ENCODE assay signal across 30 mouse cellular contexts in genomic region chr14:31313192-31313591, GRCm38 (mm10). TPM values are rescaled to one million over a fixed set of nuclear protein-coding genes. Genes with fewer than 3 reads are reported as not detected.
A peak's percentile ranks its signal among the peaks of the same experiment; 100 is the strongest.
DNase-seq lines count a peak whose midpoint lies in the region; ATAC-seq and TF ChIP-seq lines count a peak whose summit lies in the region.
"Had no signal": no experiment of that assay in that cellular context is flagged by ENCODE, and none has a peak within 500 bp of the region (broad histone marks: within the 10 kb centered on the region; RNA-seq: fewer than 3 reads in every experiment).

No protein-coding gene starts in this region.

- peak; percentile 30 for DNase-seq in liver, postnatal 0 days
- no peak for DNase-seq in liver, embryonic 11.5 days (ENCODE audit: low spot score)
- peak; percentile 40 for DNase-seq in B cell, adult 2 months
- no peak for DNase-seq in adrenal gland, postnatal 10 days
- DNase-seq in layer of hippocampus, postnatal 10 days (ENCODE audit: low spot score in 2 of 2): no peak
- DNase-seq: adrenal gland, postnatal 14 days; cerebellum, adult 11 months; cerebellum, adult 8-10 months; cerebellum, postnatal 10 days; cerebellum, postnatal 36 days; embryo, embryonic 11 days; gastrocnemius, adult 2 months; gastrocnemius, postnatal 14 days; heart, adult 18-20 months; heart, postnatal 10 days; heart, postnatal 36 days had no signal

- 46% methylated on average over 3 of the region's 3 CpGs for WGBS in liver, postnatal 0 days (ENCODE audit: insufficient replicate concordance)
- WGBS in liver, embryonic 11.5 days: 75% methylated on average over 3 of the region's 3 CpGs

- no peak overlapping the region for H3K4me3 ChIP-seq in liver, postnatal 0 days (ENCODE audit: low read depth, low read length)
- H3K4me3 ChIP-seq in liver, embryonic 11.5 days (ENCODE audit: low read depth, low read length): no peak overlapping the region
- H3K4me3 ChIP-seq: embryonic facial prominence, embryonic 10.5 days; embryonic facial prominence, embryonic 13.5 days; erythroblast, embryonic 14.5 days; forebrain, embryonic 13.5 days; gastrocnemius, adult 2 months; heart, embryonic 12.5 days; heart, embryonic 15.5 days; hindbrain, embryonic 10.5 days; hindbrain, embryonic 13.5 days; intestine, embryonic 15.5 days had no signal

- H3K9ac ChIP-seq in liver, postnatal 0 days (replicated peaks): no peak overlapping the region
- H3K9ac ChIP-seq in liver, embryonic 11.5 days (ENCODE audit: low read depth, low read length): no peak overlapping the region
- H3K9ac ChIP-seq: embryonic facial prominence, embryonic 13.5 days; forebrain, embryonic 13.5 days; heart, embryonic 12.5 days; heart, embryonic 15.5 days; hindbrain, embryonic 13.5 days; intestine, embryonic 15.5 days had no signal

- TF ChIP-seq EP300 in liver, postnatal 0 days (IDR thresholded peaks at IDR 0.05; ENCODE audit: low read depth): peak; percentile 26; the same call in 1 of the 2 replicates

- H3K36me3 ChIP-seq in liver, postnatal 0 days (replicated peaks; ENCODE audit: insufficient read depth, low read length): no peaks in the 10 kb centered on the region
- no peaks in the 10 kb centered on the region for H3K36me3 ChIP-seq in liver, embryonic 11.5 days (ENCODE audit: control insufficient read depth, insufficient read depth, low read length)
- H3K36me3 ChIP-seq: embryonic facial prominence, embryonic 10.5 days; embryonic facial prominence, embryonic 13.5 days; G1E; heart, embryonic 12.5 days; heart, embryonic 15.5 days; hindbrain, embryonic 10.5 days; hindbrain, embryonic 13.5 days; intestine, embryonic 15.5 days had no signal

- H3K4me2 ChIP-seq in liver, postnatal 0 days (ENCODE audit: low read depth, low read length): no peak overlapping the region
- no peak overlapping the region for H3K4me2 ChIP-seq in liver, embryonic 11.5 days
- H3K4me2 ChIP-seq: embryonic facial prominence, embryonic 13.5 days; forebrain, embryonic 13.5 days; heart, embryonic 12.5 days; heart, embryonic 15.5 days; hindbrain, embryonic 13.5 days; intestine, embryonic 15.5 days had no signal

- H3K27ac ChIP-seq in liver, postnatal 0 days (ENCODE audit: low read depth): peak overlapping the region; percentile 73
- no peak overlapping the region for H3K27ac ChIP-seq in liver, embryonic 11.5 days (ENCODE audit: low read depth, low read length)
- H3K27ac ChIP-seq: embryonic facial prominence, embryonic 10.5 days; embryonic facial prominence, embryonic 13.5 days; forebrain, embryonic 13.5 days; gastrocnemius, adult 2 months; heart, embryonic 15.5 days; hindbrain, embryonic 10.5 days; hindbrain, embryonic 13.5 days; intestine, embryonic 15.5 days had no signal

- TF ChIP-seq CTCF in liver, postnatal 0 days (IDR thresholded peaks at IDR 0.05; ENCODE audit: low read depth): no peak

- peaks cover 11% of the 10 kb centered on the region; the same call in 1 of the 2 replicates for H3K4me1 ChIP-seq in liver, postnatal 0 days (ENCODE audit: insufficient read depth)
- peaks cover 10% of the 10 kb centered on the region; the same call in 1 of the 2 replicates for H3K4me1 ChIP-seq in liver, embryonic 11.5 days (replicated peaks; ENCODE audit: control insufficient read depth, insufficient read depth, low read length)
- H3K4me1 ChIP-seq: forebrain, embryonic 13.5 days; hindbrain, embryonic 13.5 days; intestine, embryonic 15.5 days had no signal

- no peaks in the 10 kb centered on the region for H3K27me3 ChIP-seq in liver, postnatal 0 days (ENCODE audit: insufficient read depth, low read length)
- H3K27me3 ChIP-seq in liver, embryonic 11.5 days (replicated peaks; ENCODE audit: control insufficient read depth, insufficient read depth, low read length): no peaks in the 10 kb centered on the region
- H3K27me3 ChIP-seq: embryonic facial prominence, embryonic 13.5 days; forebrain, embryonic 13.5 days; hindbrain, embryonic 13.5 days; intestine, embryonic 15.5 days had no signal

- no peaks in the 10 kb centered on the region for H3K9me3 ChIP-seq in liver, postnatal 0 days (ENCODE audit: low read length)
- H3K9me3 ChIP-seq in liver, embryonic 11.5 days (ENCODE audit: control insufficient read depth, low read length): no peaks in the 10 kb centered on the region
- H3K9me3 ChIP-seq: embryonic facial prominence, embryonic 10.5 days; embryonic facial prominence, embryonic 13.5 days; forebrain, embryonic 13.5 days; G1E; heart, embryonic 12.5 days; heart, embryonic 15.5 days; hindbrain, embryonic 10.5 days; hindbrain, embryonic 13.5 days; intestine, embryonic 15.5 days had no signal

- ATAC-seq in liver, postnatal 0 days: peak; percentile 32; the same call in 1 of the 2 replicates
- ATAC-seq in liver, embryonic 11.5 days (replicated peaks; ENCODE audit: low FRiP score): no peak
- peak; percentile 35; the same call in 1 of the 2 replicates for ATAC-seq in neutrophil, adult 5-6 weeks (ENCODE audit: extremely low read depth, insufficient number of reproducible peaks, low FRiP score, poor library complexity, severe bottlenecking)
- ATAC-seq: forebrain, embryonic 13.5 days; forebrain, embryonic 16.5 days; hindbrain, embryonic 16.5 days; intestine, embryonic 15.5 days; Patski had no signal

RNA-seq across cellular contexts. Expression of gene Dnah1, which starts 10.5 kb away (rescaled TPM):
- 0.05 and 0.06 TPM in 2 replicates for polyA plus RNA-seq in liver, postnatal 0 days (2015; fragmentation: Nextera tagmentation; extraction: Ambion mirVana)
- 1.7 and 1.9 TPM in 2 replicates for polyA plus RNA-seq in liver, embryonic 11.5 days (2014; fragmentation: Nextera tagmentation; extraction: Ambion mirVana)
- total RNA-seq in neutrophil, adult 5-6 weeks (2017): 0.12 TPM in 2 replicates
- 1 to 10 TPM in 1 of 2 experiments, under 1 TPM in 1; 0.99 to 1.2 TPM for total RNA-seq in adrenal gland, postnatal 10 days (2021)
- 1 to 10 TPM; 2.2 to 2.4 TPM for total RNA-seq in layer of hippocampus, postnatal 10 days (2021)
- polyA plus RNA-seq: erythroblast, embryonic 14.5 days; G1E had no signal

RNA-seq across cellular contexts. Expression of gene Capn7, which starts 23.2 kb away (rescaled TPM):
- polyA plus RNA-seq in liver, postnatal 0 days (2015; fragmentation: Nextera tagmentation; extraction: Ambion mirVana): 10.3 and 12.4 TPM in 2 replicates
- polyA plus RNA-seq in liver, embryonic 11.5 days (2014; fragmentation: Nextera tagmentation; extraction: Ambion mirVana): 34.4 and 39.0 TPM in 2 replicates
- 80.2 and 86.2 TPM in 2 replicates for total RNA-seq in neutrophil, adult 5-6 weeks (2017)
- total RNA-seq in adrenal gland, postnatal 10 days (2021): 10 to 100 TPM; 33.7 to 40.9 TPM
- 10 to 100 TPM; 39.9 to 41.5 TPM for total RNA-seq in layer of hippocampus, postnatal 10 days (2021)

Comparison
In these comparisons a context has a peak if more than half of its experiments do, and no peak if none do; other contexts are left out.
1. DNase-seq: peak in liver, postnatal 0 days (single experiment) and B cell, adult 2 months (2 of 2); none in liver, embryonic 11.5 days (single experiment), adrenal gland, postnatal 10 days (single experiment) and layer of hippocampus, postnatal 10 days (0 of 2).